Mouse (Mus musculus): ENCODE measurements around the gene Hck.

The Hck gene

GRCm38 (mm10) chr2:153199114-153199513, 90.8 kb downstream of the Hck start:
- no peak for DNase-seq (ENCODE audit: low read depth, low spot score)

Data from retina, postnatal 7 days (tissue).